ENCODE assay signal across 29 mouse cellular contexts in genomic region chr2:95479827-95480226, GRCm38 (mm10).
"Had no signal": no experiment of that assay in that cellular context is flagged by ENCODE, and none has a peak within 500 bp of the region (broad histone marks: within the 10 kb centered on the region; RNA-seq: fewer than 3 reads in every experiment).

No protein-coding gene starts in this region.

- H3K27ac ChIP-seq: gastrocnemius, adult 2 months; heart, adult 2 months; heart, embryonic 13.5 days; heart, embryonic 15.5 days; hindbrain, embryonic 10.5 days; hindbrain, embryonic 12.5 days; hindbrain, embryonic 14.5 days; intestine, embryonic 15.5 days; layer of hippocampus, adult 2 months; left cerebral cortex, adult 2 months; limb, embryonic 10.5 days; limb, embryonic 12.5 days; liver, embryonic 13.5 days had no signal

- H3K27me3 ChIP-seq: heart, embryonic 13.5 days; heart, embryonic 15.5 days; hindbrain, embryonic 12.5 days; intestine, embryonic 15.5 days; limb, embryonic 12.5 days; liver, embryonic 13.5 days had no signal

- H3K9me3 ChIP-seq: heart, embryonic 13.5 days; heart, embryonic 15.5 days; hindbrain, embryonic 10.5 days; hindbrain, embryonic 12.5 days; intestine, embryonic 15.5 days; limb, embryonic 10.5 days; limb, embryonic 12.5 days; liver, embryonic 13.5 days had no signal

- H3K4me2 ChIP-seq: heart, embryonic 11.5 days; heart, embryonic 13.5 days; heart, embryonic 15.5 days; hindbrain, embryonic 12.5 days; hindbrain, embryonic 14.5 days; intestine, embryonic 15.5 days; limb, embryonic 12.5 days; liver, embryonic 11.5 days; liver, embryonic 13.5 days had no signal

- H3K4me3 ChIP-seq: gastrocnemius, adult 2 months; heart, adult 2 months; heart, embryonic 13.5 days; heart, embryonic 15.5 days; hindbrain, embryonic 10.5 days; hindbrain, embryonic 12.5 days; intestine, embryonic 15.5 days; layer of hippocampus, adult 2 months; left cerebral cortex, adult 2 months; limb, embryonic 10.5 days; limb, embryonic 12.5 days; liver, embryonic 13.5 days had no signal

- ATAC-seq: hindbrain, embryonic 16.5 days; inflammation-experienced regulatory T-cells, adult 6 months; intestine, embryonic 15.5 days; intestine, postnatal 0 days had no signal

- H3K9ac ChIP-seq: heart, embryonic 13.5 days; heart, embryonic 15.5 days; hindbrain, embryonic 12.5 days; hindbrain, embryonic 14.5 days; intestine, embryonic 15.5 days; limb, embryonic 12.5 days; liver, embryonic 13.5 days had no signal

- H3K4me1 ChIP-seq: heart, embryonic 13.5 days; heart, embryonic 15.5 days; hindbrain, embryonic 10.5 days; hindbrain, embryonic 12.5 days; intestine, embryonic 15.5 days; limb, embryonic 10.5 days; limb, embryonic 12.5 days; liver, embryonic 13.5 days had no signal

- DNase-seq: gastrocnemius, adult 2 months; gastrocnemius, postnatal 10 days; gastrocnemius, postnatal 25 days; heart, adult 11 months; heart, adult 2 months; heart, postnatal 14 days; heart, postnatal 4 days; kidney, adult 18-20 months; kidney, adult 8-10 months; kidney, postnatal 10 days; kidney, postnatal 25 days; kidney, postnatal 4 days; liver; liver, embryonic 13.5 days had no signal

- H3K36me3 ChIP-seq: heart, embryonic 13.5 days; heart, embryonic 15.5 days; hindbrain, embryonic 10.5 days; hindbrain, embryonic 12.5 days; intestine, embryonic 15.5 days; limb, embryonic 10.5 days; limb, embryonic 12.5 days; liver, embryonic 13.5 days had no signal
